Mouse (Mus musculus): ENCODE results near the gene Elovl1. TPM values are rescaled to one million over a fixed set of nuclear protein-coding genes. Genes with fewer than 3 reads are reported as not detected.

Gene Elovl1
- total RNA-seq, 2 experiments from 2014 or later, result 37.5 to 37.7 TPM

DNA sequence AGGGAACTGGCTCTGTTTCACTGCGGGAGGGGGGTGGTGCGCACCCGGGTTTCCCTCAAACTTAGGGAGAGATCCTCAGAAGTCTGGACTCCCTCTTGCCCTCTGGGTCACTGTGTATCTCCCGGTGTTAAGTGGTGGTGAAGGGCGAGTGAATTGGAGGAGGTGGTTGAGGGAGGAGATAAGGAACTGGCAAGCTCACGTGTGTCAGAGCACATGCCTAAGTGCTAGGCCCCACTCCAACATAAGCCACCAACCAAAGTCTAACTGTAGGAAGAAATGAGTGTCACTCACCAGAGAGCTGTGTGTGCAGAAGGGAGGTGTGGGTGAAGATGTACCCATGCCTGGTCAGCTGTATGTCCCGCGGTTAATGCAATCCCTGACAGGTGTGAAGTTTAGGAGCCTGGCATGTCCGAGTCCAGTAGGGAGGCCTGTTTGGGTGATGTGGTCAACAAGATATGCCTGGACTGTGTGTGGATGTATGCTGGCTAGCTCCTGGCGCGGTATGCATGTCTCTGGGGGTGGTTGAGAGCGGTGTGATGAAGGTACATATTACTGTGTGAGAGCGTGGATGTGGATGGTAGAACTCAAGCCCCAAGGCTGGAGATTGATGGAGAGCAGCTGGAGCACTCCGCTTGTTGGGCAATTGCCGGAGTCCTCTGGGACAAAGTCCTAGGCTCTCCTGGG, 780 bp downstream of the Elovl1 start:
- intact Hi-C loops (cut with DNase I), result loop anchor here (5.0 kb wide), 1 partner anchor 139 kb away; no protein-coding TSS in a partner anchor
- DNase-seq, result peak; percentile 33 to 48

DNA sequence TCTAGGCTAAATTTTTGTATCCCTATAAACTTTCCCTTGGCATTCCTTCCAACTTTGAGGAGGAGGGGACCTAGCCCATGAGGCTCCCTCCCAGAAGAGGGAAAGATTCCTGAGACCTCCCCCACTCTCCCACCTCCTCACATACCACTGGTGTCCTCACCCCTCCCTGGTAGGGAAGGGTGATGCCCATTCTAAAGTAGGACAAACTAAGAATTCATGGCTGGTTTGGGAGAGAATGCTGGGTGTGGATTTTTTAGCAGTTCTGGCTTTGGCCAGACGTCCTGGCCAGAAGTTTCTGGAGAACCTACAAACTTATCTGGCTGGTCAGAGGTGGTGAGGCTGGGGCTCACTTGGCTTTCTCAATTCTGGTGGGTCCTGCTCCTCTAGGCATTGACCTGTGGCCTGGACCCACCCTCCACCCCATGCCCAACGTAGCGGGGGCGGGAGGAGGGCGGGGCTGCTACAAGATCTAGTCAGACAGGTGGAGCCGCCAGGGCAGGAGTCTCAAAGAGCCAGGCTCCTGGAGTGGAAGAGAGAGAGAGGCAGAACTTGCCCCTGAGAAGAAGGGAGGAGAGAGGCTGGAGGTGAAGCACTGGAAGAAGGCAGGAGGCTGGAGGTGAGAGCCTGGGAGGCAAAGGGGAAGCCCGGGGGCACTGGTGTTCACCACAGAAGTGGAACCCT, 1.5 kb downstream of the Elovl1 start:
- intact Hi-C loops (cut with DNase I), result loop anchor here (5.0 kb wide), 1 partner anchor 138 kb away; no protein-coding TSS in a partner anchor

DNA sequence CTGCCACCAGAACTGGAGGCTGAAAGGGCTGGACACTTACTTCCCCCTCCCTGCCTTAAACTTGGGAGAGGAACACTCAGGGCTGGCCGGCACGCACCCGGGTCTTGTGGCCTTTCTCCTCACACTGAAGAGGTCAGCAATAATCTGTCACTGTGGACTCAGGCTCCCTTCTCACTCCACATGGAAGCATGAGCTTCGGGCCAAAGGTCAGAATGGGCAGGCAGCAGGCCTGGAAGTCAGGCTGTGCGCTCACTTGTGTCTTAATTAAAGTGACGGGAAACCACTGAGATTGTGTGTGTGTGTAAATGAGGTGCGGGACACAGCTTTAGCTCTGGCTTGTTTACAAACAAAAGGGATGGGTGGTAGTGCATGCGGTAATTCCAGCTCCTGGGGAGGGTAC, 4.4 kb downstream of the Elovl1 start:
- no peak for DNase-seq
- intact Hi-C loops (cut with DNase I), result no loop called here

More for the DNA sequence above, 1.5 kb downstream of the Elovl1 start:
- DNase-seq, result no peak

DNA sequence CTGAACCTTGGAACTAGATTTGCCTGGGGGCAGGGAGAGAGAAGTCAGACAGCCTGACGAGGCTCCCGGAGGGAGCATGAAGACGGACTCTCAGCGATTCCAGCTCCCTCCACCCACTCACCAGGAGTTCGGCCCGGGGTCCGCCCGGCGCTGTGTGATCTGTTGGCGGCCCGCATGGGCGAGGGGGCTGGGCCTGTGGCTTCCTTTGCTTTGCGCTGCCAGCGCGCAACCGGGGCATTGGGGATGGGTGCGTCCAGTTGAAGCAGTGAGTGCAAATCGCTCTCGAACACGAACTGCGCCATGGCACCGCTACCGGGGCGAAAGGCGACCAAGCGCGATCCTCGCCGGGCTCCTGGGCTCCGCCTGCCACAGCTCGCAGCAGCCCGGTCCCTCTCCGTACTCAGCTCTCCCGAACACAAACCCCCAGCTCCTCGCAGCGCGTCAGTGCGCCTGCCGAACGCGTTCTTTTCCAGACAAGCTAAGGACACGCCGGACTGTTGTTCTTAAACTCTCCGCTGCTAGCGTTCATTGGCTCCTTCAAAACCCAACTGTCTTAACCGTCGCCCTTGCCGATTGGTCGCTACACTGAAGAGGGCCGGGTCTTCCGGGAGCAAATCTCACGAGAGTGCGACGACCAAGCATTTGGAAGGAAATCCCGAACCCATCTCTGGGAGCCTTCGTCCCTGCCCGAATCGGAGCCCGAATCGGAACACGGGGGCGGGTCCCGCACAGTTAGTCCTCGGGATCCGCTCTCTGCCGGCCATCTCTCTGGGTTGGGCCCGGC, 9.1 kb downstream of the Elovl1 start, which contains the start of gene Cdc20:
Gene Cdc20 (minus strand): TSS at position 533 of the 784 bp plus-strand sequence.
- intact Hi-C loops (cut with DNase I), result no loop called here
- peak; percentile 96 for DNase-seq

DNA sequence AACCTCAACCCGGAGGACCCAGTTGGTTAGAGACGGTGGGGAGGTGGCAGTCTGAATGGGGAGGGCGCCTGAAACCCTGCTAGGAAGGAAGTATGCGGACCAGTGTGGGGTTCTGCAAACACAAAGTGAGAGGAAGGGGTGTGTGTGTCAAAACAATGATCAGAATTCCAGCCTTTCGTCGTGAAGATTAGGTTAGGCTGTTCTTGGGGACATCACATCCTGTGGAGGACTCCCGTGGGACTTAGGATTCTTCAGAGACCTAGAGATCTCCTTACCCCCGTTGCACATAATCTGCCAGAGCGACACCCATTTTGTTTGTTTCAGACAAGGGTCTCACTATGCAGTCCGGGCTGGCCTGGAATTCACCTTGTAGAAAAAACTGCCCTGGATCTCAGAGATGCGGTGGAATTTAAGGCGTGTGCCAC, 9.9 kb downstream of the Elovl1 start:
- intact Hi-C loops (cut with DNase I), result no loop called here
- DNase-seq, result peak; percentile 49 to 64

DNA sequence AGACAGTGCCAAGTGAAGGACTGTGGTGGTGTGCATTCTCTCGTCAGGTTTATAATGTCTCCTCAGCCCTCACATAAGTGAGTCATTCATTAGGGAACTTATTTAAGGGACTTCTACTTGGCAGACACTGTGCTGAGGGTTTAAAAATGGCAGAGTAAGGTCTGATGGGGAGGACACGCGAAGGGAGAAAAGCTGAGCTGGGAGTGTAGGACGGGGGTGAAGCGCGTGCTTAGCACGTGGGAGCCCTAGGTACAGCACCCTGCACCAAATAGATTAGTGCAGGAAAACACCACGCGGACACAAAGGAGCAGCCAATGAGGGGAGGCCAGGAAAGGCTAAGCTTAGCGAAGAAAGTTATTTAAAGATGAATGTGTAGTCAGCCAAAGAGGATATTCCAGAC, 17.2 kb downstream of the Elovl1 start:
- intact Hi-C loops (cut with DNase I), result loop anchor here (5.0 kb wide), 3 partner anchors 42 to 122 kb away; no protein-coding TSS in a partner anchor

DNA sequence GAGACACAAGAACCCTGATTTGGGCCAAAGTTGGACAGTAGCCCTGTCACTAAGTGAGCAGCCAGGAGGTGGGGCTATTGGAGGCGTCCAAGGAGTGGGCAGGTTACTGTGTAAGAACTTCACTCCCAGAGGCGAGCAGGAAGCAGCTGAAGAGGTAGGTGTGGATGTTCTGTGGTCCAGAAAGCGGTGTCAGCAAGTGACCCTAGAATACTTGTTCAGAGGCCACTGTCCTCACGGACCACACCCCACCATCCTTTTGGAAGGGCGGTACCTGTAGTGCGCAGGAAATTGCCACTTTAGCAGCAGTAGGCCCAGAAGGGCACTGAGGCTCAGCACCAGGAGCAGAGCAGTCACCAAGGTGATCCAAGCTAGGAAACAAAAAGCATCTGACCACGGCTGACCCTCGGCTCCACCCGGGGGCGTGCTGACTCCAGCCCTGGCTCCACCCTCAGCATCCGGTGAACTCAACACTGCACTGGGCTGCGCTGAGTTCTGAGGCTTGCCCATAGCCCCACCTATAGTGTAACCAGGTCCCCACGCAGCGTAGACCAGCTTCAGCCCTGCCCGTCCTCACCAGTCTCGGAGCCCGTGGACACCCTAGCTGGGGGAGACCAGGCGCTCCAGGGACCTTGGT, 18.0 kb downstream of the Elovl1 start:
- DNase-seq, result peak; percentile 47 to 58
- intact Hi-C loops (cut with DNase I), result loop anchor here (5.0 kb wide), 3 partner anchors 41 to 121 kb away; no protein-coding TSS in a partner anchor

More for the DNA sequence above, 17.2 kb downstream of the Elovl1 start:
- DNase-seq, result no peak

DNA sequence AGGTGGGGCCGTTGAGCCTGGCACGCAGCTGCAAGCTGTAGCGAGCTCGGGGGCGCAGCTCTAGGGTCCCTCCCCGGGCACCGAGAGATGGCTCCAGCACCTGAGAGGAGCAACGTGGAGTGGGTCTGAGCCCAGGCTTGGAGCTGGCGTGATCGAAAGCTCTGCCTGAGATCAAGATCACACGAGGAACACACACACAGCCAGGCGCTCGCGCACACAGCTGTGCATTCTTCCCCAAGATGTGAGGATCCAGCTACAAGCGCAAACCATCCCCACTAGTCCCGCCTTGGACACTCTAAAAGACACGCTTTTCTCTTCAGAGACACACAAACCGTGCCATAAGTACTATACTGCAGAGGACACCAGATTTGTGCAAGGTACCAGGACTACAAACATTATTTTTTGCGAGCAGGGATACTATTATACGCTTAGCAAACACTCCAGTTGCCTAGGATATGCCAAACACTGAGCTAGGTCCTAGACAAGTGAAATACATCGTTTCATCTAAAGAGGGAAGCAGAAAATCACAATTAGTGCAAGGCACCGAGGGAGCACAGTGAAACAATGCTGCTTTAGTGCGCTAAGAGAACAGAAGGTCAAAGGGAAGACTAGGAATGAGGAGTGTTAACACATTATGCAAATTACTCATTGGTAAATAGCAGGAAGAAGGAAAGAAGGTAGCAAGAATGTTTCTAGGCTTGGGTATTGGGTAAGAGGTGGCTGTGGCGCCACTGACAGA, 18.7 kb downstream of the Elovl1 start:
- DNase-seq, result no peak

DNA sequence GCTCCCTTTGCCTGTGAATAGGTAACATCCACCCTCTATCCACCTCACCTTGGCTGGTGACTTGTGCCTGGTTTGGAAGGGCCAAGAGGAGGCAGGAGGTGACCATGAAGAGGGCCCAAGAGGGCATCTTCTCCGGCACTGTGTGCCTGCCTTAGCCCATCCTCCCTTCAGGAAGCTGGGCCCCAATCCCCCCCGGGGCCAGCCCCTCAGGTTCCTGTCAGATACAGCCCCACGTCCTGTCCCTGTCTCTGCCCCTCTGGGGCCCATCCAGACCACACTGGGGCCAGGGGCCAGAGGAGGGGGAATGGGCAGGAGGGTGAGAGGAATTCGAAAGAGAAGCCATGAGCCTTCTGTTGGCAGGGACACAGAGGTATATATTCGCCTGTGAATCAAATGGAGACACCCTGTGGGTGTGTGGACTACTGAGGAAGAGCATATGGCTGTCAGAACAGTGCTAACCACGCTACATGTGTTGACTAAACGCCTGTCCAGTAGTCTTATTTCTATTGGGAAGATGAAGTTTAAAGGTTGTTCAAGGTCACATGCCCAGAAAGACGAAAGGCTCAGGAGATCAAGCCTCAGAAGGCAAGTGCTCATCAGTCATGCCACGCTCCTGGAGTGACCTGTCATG, 29.6 kb downstream of the Elovl1 start, which contains the start of gene Mpl:
Gene Mpl (minus strand): TSS at position 169 of the 631 bp plus-strand sequence.
- intact Hi-C loops (cut with DNase I), result no loop called here
- no peak for DNase-seq

More for the DNA sequence above, 18.7 kb downstream of the Elovl1 start:
- intact Hi-C loops (cut with DNase I), result loop anchor here (5.0 kb wide), 3 partner anchors 41 to 121 kb away; no protein-coding TSS in a partner anchor

DNA sequence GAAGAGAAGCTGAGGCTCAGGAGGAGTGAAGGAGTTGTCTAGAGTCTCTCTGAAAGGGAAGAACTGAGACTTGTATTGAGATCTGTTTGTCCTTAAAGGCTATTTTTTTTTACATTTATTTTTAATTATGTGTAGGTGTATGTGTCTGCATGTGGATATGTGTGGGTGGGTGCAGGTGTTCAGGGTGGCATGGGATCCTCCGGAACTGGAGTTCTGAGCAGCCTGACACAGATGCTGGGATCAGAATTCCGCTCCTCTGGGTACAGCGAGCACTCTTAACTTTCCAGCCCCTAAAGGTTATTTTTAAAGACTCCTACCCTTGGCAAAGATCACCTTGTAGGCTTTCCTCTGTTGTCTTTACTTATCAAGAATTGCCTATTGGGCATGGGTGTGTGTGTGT, 37.1 kb downstream of the Elovl1 start:
- DNase-seq, result no peak
- intact Hi-C loops (cut with DNase I), result no loop called here

DNA sequence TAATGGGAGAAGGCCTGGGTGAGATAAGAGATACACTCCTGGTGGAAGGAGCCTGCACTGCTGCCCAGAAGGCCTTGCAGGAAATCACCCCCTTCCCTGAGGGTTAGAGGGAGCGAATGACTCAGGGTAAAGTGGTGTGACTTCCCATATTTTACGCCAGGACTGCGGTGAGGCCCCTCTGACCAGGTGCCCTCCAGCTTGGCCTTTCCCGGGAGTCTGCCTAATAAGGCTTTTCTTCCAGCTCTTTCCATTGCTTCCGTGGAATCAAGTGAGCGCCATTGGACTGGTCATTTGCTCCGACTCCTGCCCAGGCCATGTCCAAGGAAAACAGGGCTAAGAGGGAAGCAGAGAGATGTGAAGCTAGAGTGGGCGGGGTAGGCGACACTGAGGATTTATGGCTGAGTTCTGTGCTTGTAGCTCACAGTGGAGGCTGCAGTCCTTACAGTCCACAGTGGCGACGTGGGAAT, 37.8 kb downstream of the Elovl1 start:
- peak; percentile 22 to 33 for DNase-seq
- intact Hi-C loops (cut with DNase I), result no loop called here

DNA sequence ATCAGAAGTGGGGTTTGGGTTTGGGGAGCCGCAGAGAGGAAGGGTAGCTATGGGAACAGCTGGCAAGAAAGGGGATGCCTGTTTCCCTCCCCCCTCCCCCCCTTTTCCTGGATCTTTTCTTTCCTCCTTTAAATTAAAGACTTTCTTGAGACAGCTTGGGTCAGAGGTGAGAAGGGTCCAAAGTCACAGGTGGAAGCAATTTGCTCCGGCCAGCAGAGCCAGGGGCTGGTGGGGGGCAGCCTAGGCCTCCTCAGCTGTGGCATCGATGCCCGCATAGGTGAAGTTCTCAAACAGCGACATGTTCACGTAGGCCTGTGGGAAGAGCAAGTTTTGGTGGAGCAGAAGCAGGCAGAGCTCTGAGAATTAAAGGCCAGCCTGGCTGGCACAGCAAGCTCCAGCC, 43.4 kb downstream of the Elovl1 start:
- intact Hi-C loops (cut with DNase I), result no loop called here
- DNase-seq, result no peak

DNA sequence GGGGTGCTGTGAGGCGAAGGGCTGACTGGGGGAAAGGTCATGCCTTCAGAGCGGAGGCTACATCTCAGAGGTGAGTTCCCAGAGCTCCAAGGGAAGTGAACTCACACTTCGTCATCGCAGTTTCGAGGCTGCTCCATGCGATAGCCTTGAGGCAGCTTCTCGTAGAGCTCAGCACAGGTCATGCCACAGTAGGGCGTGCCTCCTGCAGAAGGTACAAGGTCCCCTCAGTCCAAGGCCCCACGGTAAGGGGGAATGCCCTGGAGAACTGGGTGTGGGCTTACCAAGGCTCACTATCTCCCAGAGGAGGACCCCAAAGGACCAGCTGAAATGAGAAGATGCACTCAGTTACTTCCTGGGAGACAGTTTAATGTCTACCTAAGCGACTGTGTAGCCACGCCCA, 44.8 kb downstream of the Elovl1 start:
- DNase-seq, result no peak
- intact Hi-C loops (cut with DNase I), result no loop called here

DNA sequence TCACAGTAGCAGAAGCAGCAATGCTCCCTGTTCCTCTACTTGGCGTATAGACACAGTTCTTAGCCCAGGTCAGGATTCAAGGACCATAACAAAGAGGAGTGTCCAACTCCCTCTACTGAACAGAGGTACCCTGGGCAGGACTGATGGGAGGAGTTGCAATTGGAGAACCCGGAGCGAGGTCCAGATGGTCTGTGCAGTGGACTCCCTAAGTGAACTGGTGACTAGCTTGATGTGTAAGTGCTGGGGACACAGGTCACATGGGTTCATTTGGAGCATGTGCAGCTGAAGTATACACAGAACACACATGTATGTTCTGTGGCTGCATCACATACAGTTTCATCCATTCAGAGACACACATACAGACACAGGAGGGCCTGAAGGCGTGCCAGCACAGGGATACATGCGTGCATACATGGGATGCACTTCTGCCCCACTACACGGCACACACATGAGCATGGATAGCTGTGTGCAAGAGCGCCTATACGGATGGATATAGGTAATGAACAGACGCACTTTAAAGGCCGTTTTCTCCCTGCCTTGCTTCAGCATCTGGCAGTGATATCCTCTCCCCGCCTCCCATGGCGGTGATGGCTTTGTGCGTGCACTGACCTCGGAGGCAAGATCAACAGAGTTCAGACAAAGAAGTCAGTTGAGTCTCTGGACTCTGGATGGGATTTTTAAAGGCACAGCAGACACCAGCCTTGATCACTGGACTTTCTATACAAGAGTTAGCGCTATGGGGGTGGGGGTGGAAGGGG, 49.1 kb downstream of the Elovl1 start:
- intact Hi-C loops (cut with DNase I), result no loop called here
- no peak for DNase-seq
